Mouse (Mus musculus) frontal cortex, adult (tissue): ENCODE measurements around the gene Cct2.
A peak's percentile ranks its signal among the peaks of the same experiment; 100 is the strongest.

ENCODE experiments used
- ATAC-seq: cut with Nextera tagmentation; 2 replicates; pipeline ENCODE4 v1.9.2; 2017; ENCODE audit warnings: mild to moderate bottlenecking, moderate library complexity, mixed read lengths; ENCODE audit not compliant: low TSS enrichment

Gene Cct2

DNA sequence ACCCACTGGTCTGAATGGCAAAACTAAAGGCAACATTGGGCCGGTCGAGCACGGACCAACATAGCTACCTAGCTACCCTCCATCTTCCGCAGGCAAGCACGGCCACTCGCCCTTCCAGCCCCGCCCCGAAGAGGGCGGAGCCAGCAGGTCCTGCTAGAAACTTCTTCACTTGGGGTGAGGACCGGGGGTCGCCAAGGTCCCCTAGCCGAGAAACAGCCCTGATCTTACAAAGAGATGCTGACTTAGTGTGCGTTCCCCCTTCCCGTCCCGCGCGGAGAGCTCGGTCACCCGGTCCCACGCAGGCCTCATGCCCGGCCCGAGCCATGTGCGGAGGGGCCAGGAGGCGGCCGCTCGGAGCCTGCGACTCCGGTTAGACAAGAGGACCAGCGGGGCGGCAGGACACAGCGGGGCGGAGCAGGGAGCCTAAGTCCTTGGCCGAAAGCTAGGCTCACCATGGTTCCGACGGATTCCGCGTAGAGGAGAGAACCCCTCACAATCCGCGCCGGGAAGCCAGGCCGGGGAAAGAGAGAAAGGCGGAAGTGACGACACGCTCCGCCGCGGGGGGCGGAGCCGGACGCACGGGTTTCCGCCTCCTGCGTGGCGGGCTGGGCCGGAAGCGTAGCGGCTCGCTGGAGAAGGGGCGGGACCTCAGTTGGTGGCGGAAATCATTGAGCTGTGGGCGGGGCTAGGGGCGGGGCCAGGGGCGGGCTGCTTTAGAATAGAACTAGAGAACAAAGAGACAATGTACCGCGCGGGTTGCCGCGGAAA lies at the start of gene Cct2:
TSS of gene Cct2 (minus strand) at position 561 of the 768 bp plus-strand sequence.
- peak; percentile 97 for ATAC-seq

DNA sequence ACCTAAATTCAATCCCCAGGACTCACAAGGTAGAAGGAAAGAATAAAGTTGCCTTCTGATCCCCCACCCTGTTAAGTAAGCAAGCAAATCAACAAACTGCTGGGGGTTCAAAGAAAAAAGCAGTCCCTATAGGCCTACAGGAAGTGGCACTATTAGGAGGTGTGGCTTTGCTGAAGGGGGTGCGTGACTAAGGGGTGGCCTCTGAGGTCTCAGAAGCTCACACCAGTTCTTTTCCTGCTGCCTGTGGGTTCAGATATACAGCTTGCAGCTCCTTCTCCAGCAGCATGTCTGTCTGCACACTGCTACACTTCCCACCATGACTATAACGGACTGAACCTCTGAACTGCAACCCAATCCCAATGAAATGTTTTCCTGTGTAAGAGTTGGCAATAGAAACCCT lies 48.9 kb upstream of the Cct2 start:
- ATAC-seq, result no peak

- no peak for ATAC-seq
Observed at GRCm38 (mm10) chr10:117111455-117111854, 47.8 kb upstream of the Cct2 start.

- ATAC-seq, result no peak
Observed at GRCm38 (mm10) chr10:117110271-117110670, 46.7 kb upstream of the Cct2 start.

DNA sequence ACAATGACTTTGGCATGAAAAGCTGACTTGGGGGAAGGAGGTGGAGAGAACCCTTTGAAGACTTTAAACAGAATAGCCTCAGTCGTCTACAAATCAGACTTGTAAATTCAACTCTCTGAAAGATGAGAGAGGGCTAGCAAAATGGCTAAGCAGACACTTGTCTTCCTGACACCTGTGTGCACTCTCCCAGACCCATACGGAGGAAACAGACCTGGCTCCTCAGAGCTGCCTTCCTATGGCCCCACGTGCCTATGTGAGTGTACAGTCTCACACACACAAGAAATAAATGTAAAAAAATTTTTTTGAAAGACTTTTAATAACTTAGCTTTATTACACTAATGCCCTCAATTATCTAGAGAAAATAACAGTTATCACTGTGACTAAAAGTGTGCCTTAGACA lies 43.1 kb upstream of the Cct2 start:
- ATAC-seq, result no peak

GRCm38 (mm10) chr10:117106244-117106643 lies 42.6 kb upstream of the Cct2 start:
- no peak for ATAC-seq

DNA sequence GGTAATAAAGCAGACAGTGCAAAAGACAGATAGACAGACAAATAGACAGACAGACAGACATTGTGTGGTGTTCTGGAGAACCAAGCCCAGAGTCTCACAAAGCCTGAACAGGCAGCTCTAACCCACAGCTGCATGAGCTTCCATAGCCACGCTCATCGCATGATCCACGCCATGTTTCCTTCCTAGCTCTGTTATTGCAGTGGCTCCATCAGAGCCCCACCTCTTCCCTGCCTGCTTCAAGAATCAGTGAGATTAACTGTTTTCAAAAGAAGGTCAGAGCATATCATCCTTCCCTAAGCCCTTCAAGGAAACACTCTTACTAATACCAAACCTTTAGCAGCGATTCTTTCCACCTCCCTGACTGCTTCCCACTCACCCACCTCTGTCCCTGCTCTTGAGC lies 41.4 kb upstream of the Cct2 start:
- peak; percentile 41; the same call in 1 of the 2 replicates for ATAC-seq

GRCm38 (mm10) chr10:117103854-117104598 lies 40.4 kb upstream of the Cct2 start:
- ATAC-seq, result no peak

- ATAC-seq, result no peak
Observed at GRCm38 (mm10) chr10:117100175-117100574, 36.6 kb upstream of the Cct2 start.

DNA sequence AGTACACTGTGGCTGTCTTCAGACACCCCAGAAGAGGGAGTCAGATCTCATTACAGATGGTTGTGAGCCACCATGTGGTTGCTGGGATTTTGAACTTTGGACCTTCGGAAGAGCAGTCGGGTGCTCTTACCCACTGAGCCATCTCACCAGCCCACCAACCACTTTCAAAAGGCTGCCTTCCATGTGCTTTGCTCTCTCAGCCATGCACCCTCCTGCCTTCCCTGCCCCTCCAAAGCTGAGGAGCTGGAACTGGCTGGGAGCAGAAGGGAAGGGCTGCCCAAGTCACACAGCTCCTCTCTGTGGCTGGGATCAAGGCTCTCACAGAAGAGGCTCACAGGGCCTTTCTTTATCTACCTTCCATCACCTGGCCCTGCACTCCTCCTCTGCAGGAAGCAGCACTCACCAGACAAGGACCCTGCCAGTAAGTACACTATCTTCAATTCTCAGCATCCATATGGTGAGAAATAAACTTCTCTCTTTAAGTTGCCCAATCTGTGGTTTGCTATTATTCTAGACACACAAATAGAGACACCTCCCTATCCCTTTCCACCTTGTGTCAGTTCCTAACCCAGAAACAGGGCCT lies 33.6 kb upstream of the Cct2 start:
- ATAC-seq, result no peak

- no peak for ATAC-seq
Observed at GRCm38 (mm10) chr10:117096096-117096495, 32.5 kb upstream of the Cct2 start.

DNA sequence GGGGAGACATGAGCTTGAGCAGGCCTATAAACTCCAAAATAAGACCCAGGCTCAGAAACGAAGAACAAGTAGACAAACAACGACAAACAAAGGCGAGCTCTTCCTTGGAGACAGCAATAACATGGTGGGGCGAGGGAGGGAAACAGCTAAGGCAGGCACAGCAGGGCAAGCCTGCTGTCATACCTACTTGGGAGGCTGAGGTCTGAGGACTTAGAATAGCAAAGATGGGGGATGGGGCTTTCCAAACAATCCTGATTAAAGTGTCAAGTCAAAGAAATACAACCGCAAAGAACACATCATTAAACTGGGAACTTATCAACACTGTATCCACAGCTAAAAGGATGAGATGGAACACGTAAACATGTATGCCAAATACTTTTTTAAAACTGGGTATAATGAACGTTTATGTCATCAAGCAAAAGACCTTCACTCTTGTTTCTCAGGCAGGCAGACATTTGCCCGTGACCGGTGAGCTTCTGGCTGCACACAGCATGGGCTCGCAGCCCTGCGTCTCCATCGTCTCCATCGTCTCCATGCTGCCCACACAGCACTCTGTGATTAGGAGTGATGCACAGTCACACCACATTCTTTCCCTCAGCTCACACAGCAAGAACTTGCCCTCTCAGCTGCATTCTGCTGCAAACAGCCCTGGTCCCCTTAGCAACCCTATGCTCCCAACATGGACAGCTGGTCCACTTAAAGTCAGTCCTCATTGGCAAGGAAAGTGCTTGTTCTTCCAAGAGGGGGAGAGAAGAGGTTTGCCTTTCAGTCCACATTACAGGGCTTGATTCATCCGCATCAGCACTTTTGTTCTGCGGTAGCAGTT lies 31.1 kb upstream of the Cct2 start:
- ATAC-seq, result peak; percentile 87

DNA sequence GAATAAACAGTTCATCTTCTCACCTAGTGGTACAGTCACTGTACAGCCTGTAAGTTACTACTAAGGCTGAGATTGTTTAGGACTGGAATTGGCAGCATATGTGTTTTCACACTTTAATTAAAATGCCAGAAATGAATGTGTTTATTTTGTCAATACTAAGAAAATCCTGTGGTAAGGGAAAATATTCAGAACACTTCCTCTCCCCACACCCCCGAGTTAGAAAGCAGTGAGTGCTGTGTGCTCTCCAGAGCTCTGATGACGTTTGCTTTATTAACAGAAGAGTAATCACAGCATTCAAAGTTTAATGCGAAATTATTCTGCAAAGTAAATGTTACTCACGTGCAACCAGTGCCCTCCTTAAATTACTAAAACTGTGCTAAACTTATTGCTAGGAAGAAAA lies 26.0 kb upstream of the Cct2 start:
- ATAC-seq, result no peak

GRCm38 (mm10) chr10:117081914-117082359 lies 18.3 kb upstream of the Cct2 start:
- ATAC-seq, result no peak

DNA sequence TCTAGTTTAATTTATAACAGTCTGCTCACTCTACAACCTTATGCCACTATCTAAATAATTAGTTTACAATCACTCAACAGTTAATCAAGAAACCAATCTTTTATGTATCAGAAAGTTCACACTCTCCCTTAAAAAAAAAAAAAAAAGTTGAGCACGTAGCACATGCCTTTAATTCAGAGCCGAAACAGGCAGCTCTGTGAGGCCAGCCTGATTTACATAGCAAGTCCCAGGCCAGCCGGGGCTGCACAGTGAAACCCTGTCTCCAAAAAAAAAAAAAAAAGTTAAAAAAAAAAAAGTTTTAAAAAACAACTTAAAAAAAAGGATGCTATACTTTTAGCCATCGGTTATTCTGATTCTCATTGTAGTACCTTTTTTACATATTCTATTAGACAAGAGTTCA lies 17.7 kb upstream of the Cct2 start:
- ATAC-seq, result no peak

GRCm38 (mm10) chr10:117078284-117078683 lies 14.7 kb upstream of the Cct2 start:
- peak; percentile 38; the same call in 1 of the 2 replicates for ATAC-seq

GRCm38 (mm10) chr10:117073176-117073575 lies 9.6 kb upstream of the Cct2 start:
- no peak for ATAC-seq

- ATAC-seq, result no peak
Observed at GRCm38 (mm10) chr10:117072191-117072888, 8.7 kb upstream of the Cct2 start.

GRCm38 (mm10) chr10:117069109-117069508 lies 5.5 kb upstream of the Cct2 start:
- no peak for ATAC-seq

- no peak for ATAC-seq
Observed at GRCm38 (mm10) chr10:117064076-117064475, 462 bp upstream of the Cct2 start.

GRCm38 (mm10) chr10:117062894-117063253 lies 740 bp downstream of the Cct2 start:
- ATAC-seq, result no peak
